Mouse (Mus musculus) lung, embryonic 14.5 days (tissue): ENCODE measurements around the gene Ephb1. TPM values are rescaled to one million over a fixed set of nuclear protein-coding genes. Genes with fewer than 3 reads are reported as not detected.

Source experiments
- ATAC-seq: fragments of 200-750 bp; cut with Nextera tagmentation; 2 replicates; pipeline ENCODE4 v1.8.0; 2017; ENCODE audit warnings: mild to moderate bottlenecking, moderate TSS enrichment, moderate library complexity; ENCODE audit not compliant: insufficient read depth
- DNase-seq: peaks from one replicate; pipeline ENCODE4 v3.0.0-alpha.2; 2015
- H3K27ac ChIP-seq: fragments of 300-500 bp; sonication (generic); 2 replicates; pipeline ENCODE4 v1.5.1; 2014; ENCODE audit warnings: low read depth, mild to moderate bottlenecking, moderate library complexity
- H3K27me3 ChIP-seq: fragments of 300-500 bp; sonication (generic); 2 replicates; pipeline ENCODE4 v1.6.1; 2014; ENCODE audit warnings: low read length, control low read depth; ENCODE audit not compliant: insufficient read depth
- H3K36me3 ChIP-seq: fragments of 300-500 bp; sonication (generic); 2 replicates; pipeline ENCODE4 v1.6.1; 2014; ENCODE audit warnings: control low read depth; ENCODE audit not compliant: insufficient read depth
- H3K4me1 ChIP-seq: fragments of 300-500 bp; sonication (generic); 2 replicates; pipeline ENCODE4 v1.6.1; 2014; ENCODE audit warnings: antibody characterized with exemption, control low read depth; ENCODE audit not compliant: insufficient read depth
- H3K4me2 ChIP-seq: fragments of 300-500 bp; sonication (generic); 2 replicates; pipeline ENCODE4 v1.6.1; 2014; ENCODE audit warnings: mild to moderate bottlenecking
- H3K4me3 ChIP-seq: fragments of 300-500 bp; sonication (generic); 2 replicates; pipeline ENCODE4 v1.5.1; 2014; ENCODE audit warnings: low read depth, low read length
- H3K9ac ChIP-seq: fragments of 300-500 bp; sonication (generic); 2 replicates; pipeline ENCODE4 v1.6.1; 2014
- H3K9me3 ChIP-seq: fragments of 300-500 bp; sonication (generic); 2 replicates; pipeline ENCODE4 v1.6.1; 2016; ENCODE audit warnings: low read depth, low read length, control low read depth
- CTCF ChIP-seq: IDR thresholded peaks from 2 replicates; pipeline ENCODE4 v1.5.1; 2016; ENCODE audit warnings: antibody characterized with exemption, low read depth
- WGBS: fragments of 180-500 bp; shearing (Covaris S2); extraction: QIAGEN DNeasy Blood & Tissue Kit; methylation state at CpG from one replicate; pipeline ENCODE4 v1.1.7; 2014; 5-methylcytosine and 5-hydroxymethylcytosine counted together
- polyA plus RNA-seq: library from polyadenylated mRNA; unstranded; fragments of >200 nt; fragmentation: Nextera tagmentation; extraction: Ambion mirVana; gene quantifications from 2 replicates; pipeline ENCODE4 v1.2.1, GENCODE M21; 2014

Gene Ephb1
- polyA plus RNA-seq, 1 experiment from 2014 or later, result 1.6 TPM

DNA sequence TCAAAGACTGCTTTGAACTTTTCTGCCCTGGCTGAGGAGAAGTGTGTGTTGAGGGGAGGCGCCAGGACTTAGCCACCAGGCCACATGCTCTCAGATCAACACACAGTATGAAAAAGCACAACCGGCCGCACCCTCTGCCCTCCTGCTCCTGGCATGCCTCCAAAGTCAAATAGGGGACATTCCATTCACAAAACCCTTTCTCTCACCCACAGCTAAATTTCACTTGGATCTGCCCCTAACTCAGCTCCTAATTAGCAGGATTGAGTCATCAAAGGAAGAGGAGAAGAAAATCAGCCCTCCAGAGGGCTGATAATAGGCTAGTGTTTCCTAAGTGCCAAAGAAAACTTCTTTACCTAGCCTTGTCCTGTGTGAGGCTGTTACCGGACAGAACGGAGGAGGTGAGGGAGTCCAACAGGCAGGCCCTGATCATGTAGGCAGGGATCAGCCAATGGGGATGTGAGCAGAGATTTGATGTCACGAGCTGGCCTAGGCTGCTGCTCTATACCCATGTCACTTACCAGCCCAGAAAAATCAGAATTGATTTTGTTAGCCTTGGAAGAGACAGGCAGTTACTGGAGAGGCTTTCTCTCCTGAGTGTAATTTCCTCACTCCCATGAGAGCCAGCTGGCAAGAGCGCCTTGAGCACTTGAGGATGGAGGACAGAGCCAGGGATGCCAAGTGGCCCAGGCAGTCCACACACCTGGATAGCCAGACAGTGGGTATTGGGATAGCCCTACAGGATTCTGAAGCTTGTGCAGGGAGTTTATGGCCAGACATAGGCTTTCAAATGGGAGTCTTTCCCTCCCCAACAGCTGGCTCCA is 137.5 kb downstream of the Ephb1 start:
- no peaks in the 10 kb centered on the region for H3K36me3 ChIP-seq
- no peaks in the 10 kb centered on the region for H3K4me1 ChIP-seq
- no peak overlapping the region for H3K9ac ChIP-seq
- H3K9me3 ChIP-seq, result no peaks in the 10 kb centered on the region
- 33% methylated on average over 7 of the region's 7 CpGs for WGBS
- H3K4me2 ChIP-seq, result no peak overlapping the region
- no peak overlapping the region for H3K4me3 ChIP-seq
- H3K27me3 ChIP-seq, result no peaks in the 10 kb centered on the region
- no peak for ATAC-seq
- H3K27ac ChIP-seq, result no peak overlapping the region
- no peak for TF ChIP-seq CTCF
- peak; percentile 30 for DNase-seq

DNA sequence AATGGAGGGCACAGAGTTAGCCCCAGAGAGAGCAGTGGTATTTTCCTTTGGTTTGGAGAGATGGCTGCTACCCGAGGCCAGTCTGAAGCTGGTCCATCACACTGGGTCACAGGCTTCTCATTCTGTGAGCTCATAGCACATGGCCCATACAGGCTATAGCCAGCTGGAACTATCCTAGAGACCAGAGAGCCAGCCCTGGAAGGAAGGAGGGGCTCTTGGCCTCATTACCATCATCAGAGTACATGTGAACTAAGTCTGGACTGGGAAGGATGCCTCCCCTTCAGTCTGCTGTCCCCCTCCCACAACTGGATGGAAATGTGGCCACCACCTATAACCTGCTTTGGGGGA is 142.5 kb downstream of the Ephb1 start:
- DNase-seq (no peak), ATAC-seq (no peak)
- no peaks in the 10 kb centered on the region for H3K27me3 ChIP-seq
- H3K4me1 ChIP-seq, result no peaks in the 10 kb centered on the region
- no peak overlapping the region for H3K27ac ChIP-seq
- no peak overlapping the region for H3K9ac ChIP-seq
- no peak for TF ChIP-seq CTCF
- WGBS, result 46% methylated on average over 1 of the region's 1 CpGs
- no peaks in the 10 kb centered on the region for H3K36me3 ChIP-seq
- H3K4me2 ChIP-seq, result no peak overlapping the region
- H3K9me3 ChIP-seq, result no peaks in the 10 kb centered on the region
- no peak overlapping the region for H3K4me3 ChIP-seq

- ATAC-seq, result no peak
- 46% methylated on average over 10 of the region's 10 CpGs for WGBS
- Histone ChIP-seq H3K4me3 (no peak overlapping the region), H3K9me3 (no peaks in the 10 kb centered on the region), H3K4me1 (no peaks in the 10 kb centered on the region), H3K9ac (no peak overlapping the region), H3K36me3 (no peaks in the 10 kb centered on the region), H3K4me2 (no peak overlapping the region), H3K27ac (no peak overlapping the region), H3K27me3 (no peaks in the 10 kb centered on the region)
- no peak for TF ChIP-seq CTCF
- DNase-seq, result no peak
Observed at GRCm38 (mm10) chr9:102211296-102212035, 143.0 kb downstream of the Ephb1 start.

DNA sequence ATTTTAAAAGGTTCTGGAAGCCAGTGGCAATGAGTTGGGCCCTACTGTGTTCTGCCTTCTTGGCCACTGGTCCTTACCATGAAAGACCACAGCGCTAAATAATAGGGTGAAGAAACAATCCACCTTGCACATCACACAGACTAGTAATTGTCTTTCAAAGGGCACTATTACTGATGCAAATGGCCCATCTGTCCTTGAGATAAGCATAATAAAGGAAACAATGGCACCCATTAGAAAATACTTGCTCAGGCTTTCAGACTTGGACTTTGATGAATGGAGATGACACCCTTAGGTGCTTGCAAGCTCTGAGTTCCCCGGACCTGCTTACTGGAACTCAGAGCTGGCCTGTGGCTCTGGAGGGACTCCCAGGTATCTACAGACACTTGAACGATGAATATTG is 149.0 kb downstream of the Ephb1 start:
- H3K4me2 ChIP-seq, result no peak overlapping the region
- 77% methylated on average over 3 of the region's 3 CpGs for WGBS
- no peak for ATAC-seq
- no peak overlapping the region for H3K4me3 ChIP-seq
- no peak overlapping the region for H3K9ac ChIP-seq
- no peak for DNase-seq
- no peak overlapping the region for H3K27ac ChIP-seq
- no peaks in the 10 kb centered on the region for H3K27me3 ChIP-seq
- TF ChIP-seq CTCF, result no peak
- no peaks in the 10 kb centered on the region for H3K4me1 ChIP-seq
- H3K36me3 ChIP-seq, result no peaks in the 10 kb centered on the region
- H3K9me3 ChIP-seq, result no peaks in the 10 kb centered on the region

GRCm38 (mm10) chr9:102201867-102202266 is 152.6 kb downstream of the Ephb1 start:
- no peak for TF ChIP-seq CTCF
- Histone ChIP-seq H3K4me2 (no peak overlapping the region), H3K27ac (no peak overlapping the region), H3K4me1 (no peaks in the 10 kb centered on the region), H3K36me3 (no peaks in the 10 kb centered on the region), H3K9me3 (no peaks in the 10 kb centered on the region), H3K9ac (no peak overlapping the region), H3K4me3 (no peak overlapping the region), H3K27me3 (no peaks in the 10 kb centered on the region)
- DNase-seq, result no peak
- WGBS, result 84% methylated on average over 5 of the region's 5 CpGs
- no peak for ATAC-seq

DNA sequence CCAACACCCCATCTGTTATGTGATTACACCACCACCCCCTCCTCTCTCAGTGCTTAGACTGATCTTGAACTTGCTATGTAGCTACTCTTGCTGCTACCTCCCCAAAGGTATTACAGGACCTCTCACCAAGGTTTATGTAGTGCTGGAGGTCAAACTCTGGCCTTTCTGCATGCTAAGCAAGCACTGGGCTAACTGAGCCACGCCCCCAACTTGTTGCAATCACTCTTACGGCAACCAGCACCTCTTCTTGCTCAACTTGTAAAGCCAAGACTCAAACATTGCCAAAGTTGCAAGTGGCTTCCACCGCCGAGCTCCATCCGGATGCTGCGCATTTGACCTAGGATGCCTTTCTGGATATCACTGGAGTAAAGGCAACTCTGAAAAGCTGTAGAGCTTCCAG is 157.6 kb downstream of the Ephb1 start:
- Histone ChIP-seq H3K27ac (no peak overlapping the region), H3K4me1 (no peaks in the 10 kb centered on the region), H3K9ac (no peak overlapping the region), H3K27me3 (no peaks in the 10 kb centered on the region), H3K4me2 (no peak overlapping the region), H3K9me3 (no peaks in the 10 kb centered on the region), H3K36me3 (no peaks in the 10 kb centered on the region), H3K4me3 (no peak overlapping the region)
- ATAC-seq (no peak), DNase-seq (no peak)
- TF ChIP-seq CTCF, result no peak
- 85% methylated on average over 6 of the region's 6 CpGs for WGBS

GRCm38 (mm10) chr9:102194063-102194462 is 160.4 kb downstream of the Ephb1 start:
- Histone ChIP-seq H3K4me2 (no peak overlapping the region), H3K4me3 (no peak overlapping the region), H3K9ac (no peak overlapping the region), H3K27me3 (no peaks in the 10 kb centered on the region), H3K27ac (no peak overlapping the region), H3K4me1 (no peaks in the 10 kb centered on the region), H3K36me3 (no peaks in the 10 kb centered on the region), H3K9me3 (no peaks in the 10 kb centered on the region)
- ATAC-seq, result no peak
- 78% methylated on average over 4 of the region's 4 CpGs for WGBS
- TF ChIP-seq CTCF, result no peak
- DNase-seq, result no peak
